Mouse (Mus musculus): Measurements from ENCODE around the gene Mark1.

DNA sequence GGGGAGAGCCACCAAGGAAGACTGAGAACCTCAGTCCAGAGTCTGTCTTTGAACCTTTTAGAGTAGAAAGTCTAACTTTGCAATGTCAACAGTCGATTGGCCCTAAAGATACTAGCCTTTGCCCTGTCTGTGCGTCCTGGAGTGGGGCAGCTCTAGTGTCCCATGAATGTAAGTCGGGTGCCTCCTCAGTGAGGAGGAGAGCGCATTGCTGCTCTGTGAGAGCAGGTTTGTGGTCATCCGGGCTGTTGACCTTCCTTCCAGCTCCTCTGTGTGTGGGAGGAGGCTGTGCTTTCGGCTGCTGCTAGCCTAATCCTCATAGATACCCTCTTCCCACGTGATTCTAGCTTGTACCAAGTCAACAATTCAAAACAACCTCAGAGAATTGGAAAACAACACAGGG, 148.2 kb downstream of the Mark1 start:
- TF ChIP-seq CTCF (IDR thresholded peaks at IDR 0.05; ENCODE audit: low read depth): no peak
- TF ChIP-seq EP300 (IDR thresholded peaks at IDR 0.05; ENCODE audit: low read depth): no peak
